Mouse (Mus musculus): ENCODE results near the gene Hmcn2. TPM values are rescaled to one million over a fixed set of nuclear protein-coding genes. Genes with fewer than 3 reads are reported as not detected.
A peak's percentile ranks its signal among the peaks of the same experiment; 100 is the strongest.

Gene Hmcn2
- polyA plus RNA-seq, 1 experiment from 2014 or later, result 0.30 TPM

DNA sequence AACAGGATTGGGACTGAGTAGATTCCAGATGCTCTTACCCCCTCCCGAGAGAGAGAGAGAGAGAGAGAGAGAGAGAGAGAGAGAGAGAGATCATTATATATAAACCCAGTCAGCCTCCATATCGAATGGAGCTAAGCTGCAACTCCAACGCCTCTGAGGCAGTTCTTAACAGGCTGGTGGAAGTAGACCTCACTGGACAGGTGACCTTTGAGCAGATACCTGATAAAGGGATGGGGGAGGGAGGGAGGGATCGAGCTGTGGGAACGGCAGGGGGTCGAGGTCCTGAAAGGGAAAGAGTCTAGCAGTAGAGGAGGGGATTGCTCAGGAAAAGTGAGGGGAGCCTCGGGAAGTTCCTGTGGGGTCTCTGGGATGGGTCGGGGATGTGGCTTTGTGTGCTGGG, 147.8 kb downstream of the Hmcn2 start:
- Histone ChIP-seq H3K27ac (ENCODE audit: low read depth, low read length) (no peak overlapping the region), H3K4me2 (ENCODE audit: low read length) (no peak overlapping the region), H3K4me1 (ENCODE audit: control insufficient read depth, insufficient read depth, low read depth, low read length) (peaks cover 6% of the 10 kb centered on the region; the same call in 1 of the 2 replicates), H3K27me3 (replicated peaks; ENCODE audit: control insufficient read depth, insufficient read depth, low read length) (peaks cover 22% of the 10 kb centered on the region), H3K36me3 (ENCODE audit: control insufficient read depth, insufficient read depth, low read length) (no peaks in the 10 kb centered on the region), H3K9ac (ENCODE audit: low read depth, low read length) (no peak overlapping the region), H3K4me3 (ENCODE audit: low read length) (no peak overlapping the region), H3K9me3 (ENCODE audit: control insufficient read depth, low read length) (no peaks in the 10 kb centered on the region)
- no peak for ATAC-seq
- 37% methylated on average over 8 of the region's 8 CpGs for WGBS

DNA sequence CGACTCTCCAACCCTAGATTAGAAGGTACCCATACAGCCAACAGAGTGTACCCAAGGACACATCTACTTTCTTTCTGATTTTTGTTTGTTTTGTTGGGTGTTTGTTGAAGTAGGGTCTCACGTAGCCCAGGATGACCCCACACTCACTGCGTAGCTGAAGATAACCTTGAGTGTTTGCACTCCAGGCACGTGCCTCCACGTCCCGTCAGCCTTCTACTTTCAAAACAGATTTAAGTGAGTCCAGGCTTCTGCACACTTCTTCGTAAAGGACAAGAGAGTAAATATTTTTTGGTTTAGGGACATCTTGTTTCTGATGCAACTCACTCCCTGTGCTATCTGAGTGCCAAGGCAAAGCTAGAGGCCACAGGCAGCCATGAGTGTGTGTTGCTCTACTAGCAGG, 149.0 kb downstream of the Hmcn2 start:
- H3K9me3 ChIP-seq (ENCODE audit: control insufficient read depth, low read length), result no peaks in the 10 kb centered on the region
- peaks cover 24% of the 10 kb centered on the region for H3K27me3 ChIP-seq (replicated peaks; ENCODE audit: control insufficient read depth, insufficient read depth, low read length)
- WGBS, result 93% methylated on average over 7 of the region's 7 CpGs
- no peak overlapping the region for H3K4me2 ChIP-seq (ENCODE audit: low read length)
- no peak overlapping the region for H3K9ac ChIP-seq (ENCODE audit: low read depth, low read length)
- peaks cover 6% of the 10 kb centered on the region; the same call in 1 of the 2 replicates for H3K4me1 ChIP-seq (ENCODE audit: control insufficient read depth, insufficient read depth, low read depth, low read length)
- no peaks in the 10 kb centered on the region for H3K36me3 ChIP-seq (ENCODE audit: control insufficient read depth, insufficient read depth, low read length)
- no peak for ATAC-seq
- H3K27ac ChIP-seq (ENCODE audit: low read depth, low read length), result no peak overlapping the region
- H3K4me3 ChIP-seq (ENCODE audit: low read length), result no peak overlapping the region

DNA sequence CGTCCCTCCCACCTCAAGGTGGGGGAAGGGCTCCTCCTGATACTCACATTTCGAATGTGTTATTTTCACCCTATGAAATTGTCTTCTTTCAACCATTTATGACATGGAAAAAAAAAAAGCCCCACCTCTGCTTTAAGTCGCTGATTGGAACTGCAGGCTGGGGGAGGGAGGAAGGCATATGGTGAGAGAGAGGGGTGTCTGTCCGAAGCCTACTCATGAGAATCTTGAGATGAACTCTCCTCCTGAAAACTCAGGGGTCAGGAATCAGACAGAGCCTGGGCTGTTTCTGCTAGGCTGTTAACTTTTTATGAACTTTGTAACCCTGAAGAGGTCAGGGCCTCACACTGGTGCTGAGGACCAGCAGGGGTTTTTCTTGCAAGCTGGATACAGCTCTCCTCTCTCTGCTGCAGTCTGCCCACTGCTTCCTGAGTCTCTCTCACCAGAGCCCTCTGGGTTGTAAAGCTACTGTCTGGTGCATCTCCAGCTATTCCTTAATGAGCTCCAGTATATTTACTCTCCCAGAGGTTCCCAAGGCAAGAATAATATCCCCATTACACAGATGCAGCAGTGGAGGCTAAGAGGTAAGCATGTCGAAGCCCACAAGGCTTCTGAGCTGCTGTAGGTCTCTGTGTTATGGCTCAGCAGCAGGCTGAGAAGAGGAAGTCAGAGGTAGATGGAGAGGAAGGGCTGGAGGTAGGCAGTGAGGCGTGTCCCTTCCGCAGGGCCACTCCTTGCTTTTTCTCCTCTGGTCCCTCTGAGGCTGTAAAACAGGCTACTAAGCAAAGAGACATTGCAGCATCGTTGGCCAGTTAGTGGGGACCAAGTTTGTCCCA, 149.7 kb downstream of the Hmcn2 start:
- 58% methylated on average over 8 of the region's 8 CpGs for WGBS
- Histone ChIP-seq H3K9ac (ENCODE audit: low read depth, low read length) (no peak overlapping the region), H3K4me3 (ENCODE audit: low read length) (no peak overlapping the region), H3K27me3 (replicated peaks; ENCODE audit: control insufficient read depth, insufficient read depth, low read length) (peaks cover 28% of the 10 kb centered on the region), H3K9me3 (ENCODE audit: control insufficient read depth, low read length) (no peaks in the 10 kb centered on the region), H3K4me1 (ENCODE audit: control insufficient read depth, insufficient read depth, low read depth, low read length) (peaks cover 6% of the 10 kb centered on the region; the same call in 1 of the 2 replicates), H3K4me2 (ENCODE audit: low read length) (no peak overlapping the region), H3K27ac (ENCODE audit: low read depth, low read length) (no peak overlapping the region), H3K36me3 (ENCODE audit: control insufficient read depth, insufficient read depth, low read length) (no peaks in the 10 kb centered on the region)
- ATAC-seq, result no peak

DNA sequence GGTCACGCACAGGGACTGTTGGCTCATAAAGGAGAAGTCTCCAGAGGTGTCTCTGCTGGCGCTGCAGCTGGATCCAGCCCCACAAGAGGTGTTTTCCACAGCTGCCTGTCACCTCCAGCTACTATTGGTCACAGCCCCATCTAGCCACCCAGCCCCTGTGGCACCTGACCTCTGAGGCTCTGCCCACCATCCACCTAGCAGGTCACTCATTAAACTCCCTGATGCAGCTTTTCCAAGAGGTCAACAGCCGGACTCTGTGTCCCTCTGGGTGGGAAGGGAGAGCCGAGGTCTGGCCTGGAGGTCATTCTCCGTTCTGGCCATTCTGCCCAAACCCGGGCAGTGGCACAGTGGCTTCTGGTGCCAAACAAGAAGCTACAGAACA, 150.3 kb downstream of the Hmcn2 start:
- no peak overlapping the region for H3K4me2 ChIP-seq (ENCODE audit: low read length)
- H3K27me3 ChIP-seq (replicated peaks; ENCODE audit: control insufficient read depth, insufficient read depth, low read length), result peaks cover 27% of the 10 kb centered on the region
- H3K9ac ChIP-seq (ENCODE audit: low read depth, low read length), result no peak overlapping the region
- no peaks in the 10 kb centered on the region for H3K9me3 ChIP-seq (ENCODE audit: control insufficient read depth, low read length)
- no peak for ATAC-seq
- no peak overlapping the region for H3K27ac ChIP-seq (ENCODE audit: low read depth, low read length)
- H3K4me3 ChIP-seq (ENCODE audit: low read length), result no peak overlapping the region
- peaks cover 7% of the 10 kb centered on the region; the same call in 1 of the 2 replicates for H3K4me1 ChIP-seq (ENCODE audit: control insufficient read depth, insufficient read depth, low read depth, low read length)
- H3K36me3 ChIP-seq (ENCODE audit: control insufficient read depth, insufficient read depth, low read length), result no peaks in the 10 kb centered on the region
- WGBS, result 83% methylated on average over 6 of the region's 6 CpGs

DNA sequence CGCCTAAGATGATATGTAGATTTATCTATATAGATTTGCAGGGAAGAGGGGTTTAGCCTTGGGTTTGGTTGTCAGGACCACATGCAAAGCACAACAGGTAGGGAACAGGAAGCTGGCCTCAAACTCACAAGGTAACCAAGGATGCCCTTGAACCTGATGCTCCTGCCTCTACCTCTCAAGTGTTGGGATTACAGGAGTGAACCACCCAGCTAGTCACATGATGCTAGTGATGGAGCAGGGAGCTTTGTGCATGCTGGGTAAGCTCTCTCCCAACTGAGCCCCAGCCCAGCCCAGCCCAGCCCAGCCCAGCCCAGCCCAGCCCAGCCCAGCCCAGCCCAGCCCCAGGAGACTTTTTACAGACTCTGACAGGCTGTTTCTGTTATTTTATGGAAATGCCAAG, 153.2 kb downstream of the Hmcn2 start:
- Histone ChIP-seq H3K27ac (ENCODE audit: low read depth, low read length) (no peak overlapping the region), H3K9me3 (ENCODE audit: control insufficient read depth, low read length) (no peaks in the 10 kb centered on the region), H3K4me3 (ENCODE audit: low read length) (no peak overlapping the region), H3K4me2 (ENCODE audit: low read length) (no peak overlapping the region), H3K27me3 (replicated peaks; ENCODE audit: control insufficient read depth, insufficient read depth, low read length) (peaks cover 34% of the 10 kb centered on the region), H3K9ac (ENCODE audit: low read depth, low read length) (no peak overlapping the region), H3K4me1 (ENCODE audit: control insufficient read depth, insufficient read depth, low read depth, low read length) (peaks cover 11% of the 10 kb centered on the region), H3K36me3 (ENCODE audit: control insufficient read depth, insufficient read depth, low read length) (no peaks in the 10 kb centered on the region)
- WGBS, result 86% methylated on average over 1 of the region's 1 CpGs
- no peak for ATAC-seq

DNA sequence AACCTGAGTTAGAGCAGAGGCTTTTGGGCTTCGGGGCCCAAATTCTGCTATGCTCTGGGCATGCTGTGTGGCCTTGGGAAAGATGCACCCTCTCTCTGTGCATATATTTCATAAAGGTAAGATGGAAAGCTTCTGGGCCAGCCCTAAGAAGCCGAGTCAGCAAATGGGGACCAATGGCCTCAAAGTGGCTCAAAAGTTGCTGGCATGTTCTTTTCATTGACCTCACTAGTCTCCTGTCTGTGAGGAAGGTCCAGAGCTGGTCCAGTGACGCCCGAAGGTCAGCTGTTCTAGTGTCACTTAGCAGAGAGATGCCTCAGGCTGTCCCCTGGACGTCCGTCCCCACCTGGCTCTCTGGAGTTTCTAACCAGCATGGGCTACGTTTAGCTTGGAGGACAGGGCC, 154.6 kb downstream of the Hmcn2 start:
- peaks cover 11% of the 10 kb centered on the region for H3K4me1 ChIP-seq (ENCODE audit: control insufficient read depth, insufficient read depth, low read depth, low read length)
- peaks cover 30% of the 10 kb centered on the region for H3K27me3 ChIP-seq (replicated peaks; ENCODE audit: control insufficient read depth, insufficient read depth, low read length)
- no peaks in the 10 kb centered on the region for H3K36me3 ChIP-seq (ENCODE audit: control insufficient read depth, insufficient read depth, low read length)
- no peak for ATAC-seq
- H3K9ac ChIP-seq (ENCODE audit: low read depth, low read length), result no peak overlapping the region
- H3K9me3 ChIP-seq (ENCODE audit: control insufficient read depth, low read length), result no peaks in the 10 kb centered on the region
- no peak overlapping the region for H3K27ac ChIP-seq (ENCODE audit: low read depth, low read length)
- H3K4me2 ChIP-seq (ENCODE audit: low read length), result no peak overlapping the region
- 73% methylated on average over 7 of the region's 7 CpGs for WGBS
- H3K4me3 ChIP-seq (ENCODE audit: low read length), result no peak overlapping the region

DNA sequence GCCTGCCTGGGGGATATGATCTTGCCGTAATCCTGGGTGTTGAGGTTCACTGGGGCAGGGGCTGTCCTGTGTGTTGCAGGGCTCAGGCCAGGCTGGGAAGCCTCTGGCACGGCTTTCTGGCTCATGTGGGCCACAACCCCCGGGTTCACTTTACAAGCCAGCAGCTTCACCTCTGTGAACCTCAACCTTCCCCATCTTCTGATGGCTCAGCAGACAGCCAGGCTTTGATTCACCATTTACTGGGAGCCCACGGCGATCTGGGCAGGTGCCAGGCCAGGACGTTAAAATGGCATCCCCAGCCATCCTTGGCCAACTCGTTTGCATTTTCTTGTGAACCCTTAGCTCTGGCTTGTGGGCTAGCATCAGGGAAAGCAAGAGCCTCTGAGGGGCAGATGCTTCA, 155.3 kb downstream of the Hmcn2 start:
- no peaks in the 10 kb centered on the region for H3K36me3 ChIP-seq (ENCODE audit: control insufficient read depth, insufficient read depth, low read length)
- H3K27me3 ChIP-seq (replicated peaks; ENCODE audit: control insufficient read depth, insufficient read depth, low read length), result peaks cover 30% of the 10 kb centered on the region
- H3K27ac ChIP-seq (ENCODE audit: low read depth, low read length), result no peak overlapping the region
- peak overlapping the region; percentile 63 for H3K9ac ChIP-seq (ENCODE audit: low read depth, low read length)
- 17% methylated on average over 7 of the region's 7 CpGs for WGBS
- H3K4me1 ChIP-seq (ENCODE audit: control insufficient read depth, insufficient read depth, low read depth, low read length), result peaks cover 11% of the 10 kb centered on the region
- peak overlapping the region; percentile 97 for H3K4me2 ChIP-seq (ENCODE audit: low read length)
- H3K4me3 ChIP-seq (ENCODE audit: low read length), result peak overlapping the region; percentile 50
- no peak for ATAC-seq
- H3K9me3 ChIP-seq (ENCODE audit: control insufficient read depth, low read length), result no peaks in the 10 kb centered on the region

DNA sequence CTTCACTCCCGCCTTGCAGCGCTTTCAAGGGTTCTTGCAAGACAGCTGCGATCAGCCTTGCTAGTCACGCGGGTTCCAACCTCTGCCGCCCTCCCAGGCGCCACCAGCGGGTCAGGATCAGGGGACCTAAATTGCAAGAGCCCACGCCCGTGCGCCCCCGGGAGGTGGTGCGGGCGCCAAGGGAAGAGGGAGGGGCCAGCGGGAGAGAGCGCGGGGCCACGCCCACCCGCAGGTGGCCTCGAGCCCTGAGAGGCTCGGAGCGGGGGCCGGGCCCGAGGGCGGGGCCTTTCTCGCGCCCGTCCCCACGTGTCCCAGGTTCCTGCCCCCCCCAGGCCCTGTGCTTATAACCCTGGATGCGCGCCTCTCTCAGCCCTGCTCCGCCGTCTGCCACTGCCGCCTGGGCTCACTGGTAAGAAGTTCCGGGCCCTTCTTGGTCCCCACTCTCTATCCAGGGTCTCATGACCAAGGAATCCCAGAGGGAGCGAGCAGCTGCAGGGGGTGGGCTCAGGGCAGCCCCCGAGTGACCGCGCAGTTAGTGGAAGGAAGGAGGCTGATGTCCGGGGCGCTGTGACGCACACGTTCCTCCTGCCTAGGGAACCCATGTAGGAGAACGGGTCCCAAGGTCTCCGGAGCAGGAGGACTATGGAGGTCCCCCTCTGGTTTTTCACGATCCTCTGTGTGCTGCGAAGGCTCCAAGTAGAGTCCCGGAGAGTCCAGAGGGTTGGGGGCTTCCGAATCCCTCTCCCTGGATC, 155.9 kb downstream of the Hmcn2 start, which contains the start of gene Ass1:
Gene Ass1, plus strand, starts transcription at position 277 of the 752 bp plus-strand sequence.
- peak; percentile 68 for ATAC-seq
- Histone ChIP-seq H3K9me3 (ENCODE audit: control insufficient read depth, low read length) (no peaks in the 10 kb centered on the region), H3K36me3 (ENCODE audit: control insufficient read depth, insufficient read depth, low read length) (no peaks in the 10 kb centered on the region), H3K4me2 (ENCODE audit: low read length) (peak within 1 kb of the TSS; percentile 97), H3K4me3 (ENCODE audit: low read length) (peak within 1 kb of the TSS; percentile 50), H3K27me3 (replicated peaks; ENCODE audit: control insufficient read depth, insufficient read depth, low read length) (peaks cover 27% of the 10 kb centered on the region), H3K27ac (ENCODE audit: low read depth, low read length) (no peak within 1 kb of the TSS), H3K9ac (ENCODE audit: low read depth, low read length) (peak within 1 kb of the TSS; percentile 63), H3K4me1 (ENCODE audit: control insufficient read depth, insufficient read depth, low read depth, low read length) (peaks cover 11% of the 10 kb centered on the region)
- under 1% methylated on average over 40 of the region's 49 CpGs for WGBS

DNA sequence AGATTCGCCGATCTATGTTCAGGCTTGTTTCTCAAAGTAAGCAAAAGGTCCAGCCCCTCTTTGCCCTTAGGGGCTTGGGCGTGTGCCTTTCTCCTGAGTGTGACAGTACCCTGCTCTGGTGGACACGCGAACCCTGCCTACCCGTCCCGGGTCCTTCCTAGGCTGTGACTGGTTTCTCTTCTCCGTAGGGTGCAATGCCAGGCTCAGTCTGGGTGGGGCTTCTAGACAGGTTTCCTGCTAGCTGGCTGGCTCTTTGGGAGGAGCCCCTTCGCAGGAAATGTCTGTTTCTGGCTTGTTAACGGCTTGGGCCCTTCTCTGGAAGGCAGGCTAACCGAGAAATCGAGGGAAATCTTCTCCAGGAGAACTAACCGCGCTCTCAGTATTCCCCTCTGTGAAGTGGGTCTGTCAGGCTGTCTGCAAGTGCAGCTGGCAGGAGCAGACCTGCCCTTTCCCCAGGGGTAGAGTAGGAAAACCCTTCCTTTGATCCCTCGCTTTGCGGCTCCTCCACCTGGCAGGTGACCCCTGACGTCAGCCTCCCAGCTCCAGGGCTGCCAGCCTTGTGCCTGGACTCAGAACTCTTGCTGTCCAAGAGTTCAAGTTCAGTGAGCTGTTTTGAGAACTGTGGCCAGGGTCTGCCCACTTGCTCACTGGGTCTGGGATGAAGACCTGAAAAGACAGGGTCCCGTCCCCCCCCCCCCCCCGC, 156.6 kb downstream of the Hmcn2 start:
- Histone ChIP-seq H3K4me2 (ENCODE audit: low read length) (peak overlapping the region; percentile 97), H3K36me3 (ENCODE audit: control insufficient read depth, insufficient read depth, low read length) (no peaks in the 10 kb centered on the region), H3K27me3 (replicated peaks; ENCODE audit: control insufficient read depth, insufficient read depth, low read length) (peaks cover 26% of the 10 kb centered on the region), H3K4me1 (ENCODE audit: control insufficient read depth, insufficient read depth, low read depth, low read length) (peaks cover 11% of the 10 kb centered on the region), H3K27ac (ENCODE audit: low read depth, low read length) (no peak overlapping the region), H3K9ac (ENCODE audit: low read depth, low read length) (peak overlapping the region; percentile 63), H3K4me3 (ENCODE audit: low read length) (peak overlapping the region; percentile 50), H3K9me3 (ENCODE audit: control insufficient read depth, low read length) (no peaks in the 10 kb centered on the region)
- no peak; the same call in 1 of the 2 replicates for ATAC-seq
- 9% methylated on average over 17 of the region's 19 CpGs for WGBS
